In genomic region chr3:69045400-69045703, GRCm38 (mm10) we compare ENCODE assay signal across 8 mouse cellular contexts. TPM values are rescaled to one million over a fixed set of nuclear protein-coding genes. Genes with fewer than 3 reads are reported as not detected.
DNase-seq lines count a peak whose midpoint lies in the region; ATAC-seq and TF ChIP-seq lines count a peak whose summit lies in the region.

No protein-coding gene starts in this region.

- in situ Hi-C loops in ES-E14 (cut with MboI; ENCODE audit: low sequenced_read_pairs in 2 of 2, unreplicated experiment in 2 of 2), result loop anchor here in 1 of 2 experiments (25.0 kb wide), 1 partner anchor 692 kb away; no protein-coding TSS in a partner anchor

- no peak for ATAC-seq in heart, embryonic 11.5 days (replicated peaks; ENCODE audit: insufficient number of reproducible peaks, low FRiP score, low TSS enrichment)
- peak; percentile 14 to 30; a peak in 3 of 4 replicates for ATAC-seq in hematopoietic stem cell, adult 5-6 weeks (replicated peaks in 1 of 2; ENCODE audit: insufficient read depth in 1 of 2, low FRiP score in 2 of 2, low TSS enrichment in 1 of 2, low read depth in 1 of 2, poor library complexity in 2 of 2, severe bottlenecking in 2 of 2)
- 0 out of 2 replicates have a peak, but pooled peaks have one; percentile 2 for ATAC-seq in megakaryocyte progenitor cell, adult 5-6 weeks (replicated peaks; ENCODE audit: poor library complexity)

- peaks cover 3% of the 10 kb centered on the region for H3K36me3 ChIP-seq in heart, embryonic 11.5 days (ENCODE audit: control insufficient read depth, insufficient read depth, low read length)
- peaks cover 10% of the 10 kb centered on the region for H3K36me3 ChIP-seq in ES-E14 (ENCODE audit: control insufficient read depth, insufficient read depth, low read length, poor library complexity, severe bottlenecking)

- WGBS in heart, embryonic 11.5 days (ENCODE audit: insufficient replicate concordance), result 13% methylated on average over 9 of the region's 9 CpGs

- H3K9me3 ChIP-seq in heart, embryonic 11.5 days (replicated peaks; ENCODE audit: control insufficient read depth, low read length), result no peaks in the 10 kb centered on the region
- no peaks in the 10 kb centered on the region for H3K9me3 ChIP-seq in ES-E14 (ENCODE audit: control insufficient read depth, insufficient read depth, low read depth, low read length)

- no peak for DNase-seq in heart, adult 11 months
- no peak for DNase-seq in ES-E14 (ENCODE audit: low read depth, low spot score)
- DNase-seq in gastrocnemius, postnatal 25 days, result no peak
- DNase-seq in embryo, embryonic 10 days (ENCODE audit: low spot score), result no peak
- no peak for DNase-seq in cerebellum, adult 11 months

- H3K27ac ChIP-seq in heart, embryonic 11.5 days (ENCODE audit: low read depth, low read length), result peak overlapping the region; percentile 98
- H3K27ac ChIP-seq in ES-E14 (ENCODE audit: insufficient read depth, low read depth, low read length, poor library complexity, severe bottlenecking), result peak overlapping the region; percentile 96

- peak overlapping the region; percentile 81 for H3K4me2 ChIP-seq in heart, embryonic 11.5 days

- H3K9ac ChIP-seq in heart, embryonic 11.5 days (ENCODE audit: low read depth, low read length), result peak overlapping the region; percentile 88
- peak overlapping the region; percentile 97 for H3K9ac ChIP-seq in ES-E14 (ENCODE audit: insufficient read depth, low read depth, low read length, poor library complexity, severe bottlenecking)

- peak overlapping the region; percentile 67 for H3K4me3 ChIP-seq in heart, embryonic 11.5 days (ENCODE audit: low read depth, low read length)
- peak overlapping the region; percentile 76 to 82 for H3K4me3 ChIP-seq in ES-E14 (ENCODE audit: insufficient read depth in 1 of 2, low read depth in 1 of 2, low read length in 2 of 2, poor library complexity in 1 of 2, severe bottlenecking in 1 of 2)

- H3K27me3 ChIP-seq in heart, embryonic 11.5 days (ENCODE audit: control insufficient read depth, insufficient read depth, low read length), result no peaks in the 10 kb centered on the region

- H3K4me1 ChIP-seq in heart, embryonic 11.5 days (ENCODE audit: control insufficient read depth, insufficient read depth, low read length), result peaks cover 7% of the 10 kb centered on the region; the same call in 1 of the 2 replicates
- H3K4me1 ChIP-seq in ES-E14 (ENCODE audit: control insufficient read depth in 2 of 2, insufficient read depth in 2 of 2, low read length in 2 of 2, poor library complexity in 1 of 2), result peaks cover 4 to 7% of the 10 kb centered on the region in 2 experiments; a peak in 2 of 4 replicates

TF ChIP-seq in ES-E14, 5 proteins besides CTCF, POLR2A, EP300 and RAD21:
- TF ChIP-seq MAFK (IDR thresholded peaks at IDR 0.05; ENCODE audit: insufficient read depth, low read depth, low read length), result no peak
- TF ChIP-seq ZC3H11A (IDR thresholded peaks at IDR 0.05; ENCODE audit: borderline replicate concordance, low read depth, low read length), result no peak
- TF ChIP-seq CHD2 (IDR thresholded peaks at IDR 0.05; ENCODE audit: low read depth, low read length), result no peak
- TF ChIP-seq HCFC1 (IDR thresholded peaks at IDR 0.05; ENCODE audit: borderline replicate concordance, insufficient read depth, low read length), result no peak
- no peak for TF ChIP-seq ZNF384 (IDR thresholded peaks at IDR 0.05; ENCODE audit: low read depth, low read length)

RNA-seq across cellular contexts. Expression of gene Trim59, which starts 0.8 kb away (rescaled TPM):
- polyA plus RNA-seq in heart, embryonic 11.5 days (2014; fragmentation: Nextera tagmentation; extraction: Ambion mirVana), result 104 and 110 TPM in 2 replicates
- 52.1 and 59.7 TPM in 2 replicates for total RNA-seq in ES-E14 (2012; rRNA removed)
- total RNA-seq in hematopoietic stem cell, adult 5-6 weeks (2017), result 27.8 and 34.1 TPM in 2 replicates
- 55.8 and 64.4 TPM in 2 replicates for total RNA-seq in megakaryocyte progenitor cell, adult 5-6 weeks (2015)
- total RNA-seq in megakaryocyte progenitor cell, adult 5-6 weeks (2017), result 15.7 and 17.7 TPM in 2 replicates
- 1 to 10 TPM in 1 of 2 experiments, under 1 TPM in 1; 0.84 to 1.7 TPM for total RNA-seq in gastrocnemius, postnatal 25 days (2021)

RNA-seq across cellular contexts. Expression of gene Smc4, which starts 40.8 kb away (rescaled TPM):
- 165 and 180 TPM in 2 replicates for polyA plus RNA-seq in heart, embryonic 11.5 days (2014; fragmentation: Nextera tagmentation; extraction: Ambion mirVana)
- 63.7 and 91.4 TPM in 2 replicates for total RNA-seq in ES-E14 (2012; rRNA removed)
- total RNA-seq in hematopoietic stem cell, adult 5-6 weeks (2017), result 470 and 545 TPM in 2 replicates
- total RNA-seq in megakaryocyte progenitor cell, adult 5-6 weeks (2015), result 350 and 351 TPM in 2 replicates
- 603 and 719 TPM in 2 replicates for total RNA-seq in megakaryocyte progenitor cell, adult 5-6 weeks (2017)
- 1 to 10 TPM; 6.6 to 9.7 TPM for total RNA-seq in gastrocnemius, postnatal 25 days (2021)

RNA-seq across cellular contexts. Expression of gene Ift80, which starts 41.0 kb away (rescaled TPM):
- polyA plus RNA-seq in heart, embryonic 11.5 days (2014; fragmentation: Nextera tagmentation; extraction: Ambion mirVana), result 8.3 and 9.5 TPM in 2 replicates
- total RNA-seq in ES-E14 (2012; rRNA removed), result 9.9 and 16.5 TPM in 2 replicates
- 33.7 and 36.8 TPM in 2 replicates for total RNA-seq in hematopoietic stem cell, adult 5-6 weeks (2017)
- 12.8 and 21.5 TPM in 2 replicates for total RNA-seq in megakaryocyte progenitor cell, adult 5-6 weeks (2015)
- 19.1 and 25.2 TPM in 2 replicates for total RNA-seq in megakaryocyte progenitor cell, adult 5-6 weeks (2017)
- 1 to 10 TPM; 3.3 to 4.8 TPM for total RNA-seq in gastrocnemius, postnatal 25 days (2021)

Comparison
In these comparisons a context has a peak if more than half of its experiments do, and no peak if none do; other contexts are left out.
1. RNA of gene Trim59, which starts 0.8 kb away (total RNA-seq): 15.7 to 64.4 TPM in megakaryocyte progenitor cell, adult 5-6 weeks, 52.1 to 59.7 TPM in ES-E14 and 27.8 to 34.1 TPM in hematopoietic stem cell, adult 5-6 weeks; 0.84 to 1.7 TPM in gastrocnemius, postnatal 25 days; every median in the first group is over 4 times any median in the second.